Mouse (Mus musculus) heart, adult 2 months (tissue): ENCODE measurements around the gene Slc22a18.
"Not testable (repeated sequence)": the region's sequence is repeated elsewhere in the genome, so short reads cannot be mapped to it uniquely, and the experiment has no call there.

ENCODE experiments used
- CTCF ChIP-seq: fragments of 200-600 bp; IDR thresholded peaks from 2 replicates; pipeline ENCODE4 v1.8.1; 2022; ENCODE audit warnings: antibody characterized with exemption, mild to moderate bottlenecking, moderate library complexity
- POLR2A ChIP-seq: fragments of 200-500 bp; IDR thresholded peaks from 2 replicates; pipeline ENCODE4 v1.6.1; 2011; ENCODE audit warnings: mild to moderate bottlenecking, low read depth, low read length, control low read depth; ENCODE audit not compliant: insufficient read depth

DNA sequence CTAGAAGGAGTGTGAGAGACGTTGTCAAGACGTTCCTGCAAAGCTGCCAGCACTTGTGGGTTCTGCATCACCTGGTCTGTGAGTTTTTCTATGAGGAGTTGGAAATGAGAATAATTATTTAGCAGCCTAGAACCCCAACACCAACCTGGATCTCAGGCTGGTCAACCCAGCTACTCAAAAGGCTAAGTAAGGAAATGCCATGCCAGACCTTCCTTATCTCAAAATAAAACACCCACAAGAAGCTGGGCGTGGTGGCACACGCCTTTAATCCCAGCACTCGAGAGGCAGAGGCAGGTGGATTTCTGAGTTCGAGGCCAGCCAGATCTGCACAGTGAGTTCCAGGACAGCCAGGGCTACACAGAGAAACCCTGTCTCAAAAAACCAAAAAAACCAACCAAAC, 64.7 kb downstream of the Slc22a18 start:
- not testable (repeated sequence) for TF ChIP-seq CTCF, POLR2A
